Mouse (Mus musculus): ENCODE results near the gene Ocel1. TPM values are rescaled to one million over a fixed set of nuclear protein-coding genes. Genes with fewer than 3 reads are reported as not detected.

Gene Ocel1
- polyA plus RNA-seq, 1 experiment from 2014 or later: 4.3 TPM

DNA sequence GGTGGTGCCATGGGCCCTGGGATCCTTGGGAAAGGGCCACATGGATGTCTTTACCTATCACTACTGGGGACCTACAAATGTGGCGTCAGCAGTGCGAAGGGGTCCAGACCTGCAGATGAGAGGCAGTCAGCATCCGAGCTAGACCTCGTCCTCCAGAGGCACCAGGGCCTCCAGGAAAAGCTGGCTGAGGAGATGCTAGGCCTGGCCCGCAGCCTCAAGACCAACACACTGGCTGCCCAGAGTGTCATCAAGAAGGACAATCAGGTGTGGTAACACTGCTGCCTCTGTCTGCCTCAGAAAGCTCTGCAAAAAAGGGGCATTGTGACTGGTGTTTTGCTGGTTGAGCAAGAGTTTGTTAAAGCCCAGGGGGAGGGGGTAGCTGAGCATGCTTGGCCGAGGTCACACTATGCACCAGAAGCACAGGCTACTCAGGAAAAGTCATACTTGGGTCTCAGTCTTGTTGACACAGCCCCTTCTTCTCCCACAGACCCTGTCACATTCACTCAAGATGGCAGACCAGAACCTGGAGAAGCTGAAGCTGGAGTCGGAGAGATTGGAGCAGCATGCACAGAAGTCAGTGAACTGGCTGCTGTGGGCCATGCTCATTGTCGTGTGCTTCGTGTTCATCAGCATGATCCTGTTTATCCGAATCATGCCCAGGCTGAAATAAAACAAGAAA, 1.9 kb upstream of the Ocel1 start:
- H3K4me3 ChIP-seq: 0 out of 2 replicates have a peak overlapping the region, but pooled peaks have one; percentile 2

DNA sequence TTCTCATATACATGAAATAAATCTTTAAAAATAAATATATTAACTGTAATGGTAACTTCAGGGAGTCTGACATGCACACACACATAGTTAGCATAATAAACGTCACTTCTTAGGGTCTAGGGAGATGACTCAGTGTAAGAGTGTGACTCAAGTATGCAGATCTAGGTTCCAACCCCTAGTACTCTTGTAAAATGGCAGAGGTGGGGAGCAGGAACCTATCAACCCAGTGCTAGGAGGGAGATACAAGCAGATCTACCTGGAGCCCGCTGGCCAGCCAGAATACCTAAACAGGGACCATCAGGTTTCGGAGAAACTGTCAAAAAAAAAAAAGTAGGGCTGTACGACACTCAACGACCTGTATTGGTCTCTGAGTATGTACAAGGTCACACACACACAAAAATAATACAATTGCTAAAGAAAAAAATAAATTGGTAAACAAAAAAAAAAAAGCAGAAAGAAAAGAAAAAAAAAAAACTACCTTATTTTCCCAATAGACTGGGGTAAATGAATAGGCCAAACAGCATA, 325 bp upstream of the Ocel1 start:
- H3K4me1 ChIP-seq: peaks cover 44% of the 10 kb centered on the region
- peaks cover 54% of the 10 kb centered on the region for H3K36me3 ChIP-seq
- 27% methylated on average over 5 of the region's 5 CpGs for WGBS
- no peak for DNase-seq (ENCODE audit: low spot score)
- H3K27ac ChIP-seq: peak overlapping the region; percentile 79; the same call in 1 of the 2 replicates
- no peaks in the 10 kb centered on the region for H3K9me3 ChIP-seq (replicated peaks)
- peak overlapping the region; percentile 77 for H3K4me3 ChIP-seq
- H3K27me3 ChIP-seq (ENCODE audit: low read depth, poor library complexity, severe bottlenecking): no peaks in the 10 kb centered on the region

More for the DNA sequence above, 1.9 kb upstream of the Ocel1 start:
- Histone ChIP-seq H3K36me3 (peaks cover 38% of the 10 kb centered on the region), H3K9me3 (replicated peaks) (no peaks in the 10 kb centered on the region), H3K27me3 (ENCODE audit: low read depth, poor library complexity, severe bottlenecking) (no peaks in the 10 kb centered on the region), H3K4me1 (peaks cover 30% of the 10 kb centered on the region), H3K27ac (no peak overlapping the region)
- WGBS: 92% methylated on average over 10 of the region's 10 CpGs
- no peak for DNase-seq (ENCODE audit: low spot score)

DNA sequence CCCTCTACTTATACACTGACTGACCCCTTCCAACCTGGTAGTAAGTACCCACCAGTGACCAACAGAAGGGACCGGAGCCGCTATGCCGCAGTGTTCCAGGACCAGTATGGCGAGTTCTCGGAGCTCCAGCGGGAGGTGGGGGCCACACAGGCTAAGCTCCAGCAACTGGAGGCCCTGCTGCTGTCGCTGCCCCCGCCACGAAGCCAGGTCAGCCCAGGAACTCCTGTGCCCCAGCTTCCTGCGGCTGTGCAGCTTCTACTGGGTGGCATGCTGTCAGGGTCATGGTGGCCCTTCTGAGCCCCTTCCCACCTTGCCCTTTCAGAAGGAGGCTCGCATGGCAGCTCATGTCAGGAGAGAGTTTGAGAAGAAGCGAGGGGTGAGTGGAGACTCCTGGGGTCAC, 1.3 kb downstream of the Ocel1 start:
- DNase-seq (ENCODE audit: low spot score): peak; percentile 38
- 87% methylated on average over 12 of the region's 12 CpGs for whole genome bisulfite sequencing
- H3K27ac ChIP-seq: no peak overlapping the region
- no peak overlapping the region for H3K4me3 ChIP-seq
- no peaks in the 10 kb centered on the region for H3K9me3 ChIP-seq (replicated peaks)
- peaks cover 51% of the 10 kb centered on the region for H3K4me1 ChIP-seq
- H3K36me3 ChIP-seq: peaks cover 70% of the 10 kb centered on the region
- 0 out of 2 replicates have a peak, but pooled peaks cover 14% of the 10 kb centered on the region for H3K27me3 ChIP-seq (ENCODE audit: low read depth, poor library complexity, severe bottlenecking)

DNA sequence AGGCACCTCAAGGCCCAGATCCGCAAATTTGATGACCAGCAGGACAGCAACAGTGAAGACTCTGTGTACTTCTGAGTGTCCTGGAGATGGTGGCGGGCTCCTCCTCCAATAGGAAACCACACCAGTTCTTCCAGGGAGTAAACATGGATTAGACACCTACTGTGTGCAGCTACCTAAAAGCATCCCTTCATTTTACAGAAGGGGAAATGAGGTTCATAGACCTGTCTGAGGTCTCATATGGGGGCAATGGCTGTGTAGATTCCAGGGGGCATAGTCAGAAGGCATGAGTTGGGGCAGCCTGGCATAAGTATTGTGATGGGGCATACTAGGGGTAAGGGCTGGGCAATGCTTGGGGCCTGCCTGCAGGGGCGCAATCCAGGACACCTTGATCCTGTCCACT, 1.9 kb downstream of the Ocel1 start:
- 91% methylated on average over 3 of the region's 3 CpGs for WGBS
- Histone ChIP-seq H3K27ac (no peak overlapping the region), H3K36me3 (peaks cover 76% of the 10 kb centered on the region), H3K4me3 (no peak overlapping the region), H3K4me1 (peaks cover 46% of the 10 kb centered on the region), H3K27me3 (ENCODE audit: low read depth, poor library complexity, severe bottlenecking) (0 out of 2 replicates have a peak, but pooled peaks cover 19% of the 10 kb centered on the region), H3K9me3 (replicated peaks) (no peaks in the 10 kb centered on the region)
- no peak for DNase-seq (ENCODE audit: low spot score)

DNA sequence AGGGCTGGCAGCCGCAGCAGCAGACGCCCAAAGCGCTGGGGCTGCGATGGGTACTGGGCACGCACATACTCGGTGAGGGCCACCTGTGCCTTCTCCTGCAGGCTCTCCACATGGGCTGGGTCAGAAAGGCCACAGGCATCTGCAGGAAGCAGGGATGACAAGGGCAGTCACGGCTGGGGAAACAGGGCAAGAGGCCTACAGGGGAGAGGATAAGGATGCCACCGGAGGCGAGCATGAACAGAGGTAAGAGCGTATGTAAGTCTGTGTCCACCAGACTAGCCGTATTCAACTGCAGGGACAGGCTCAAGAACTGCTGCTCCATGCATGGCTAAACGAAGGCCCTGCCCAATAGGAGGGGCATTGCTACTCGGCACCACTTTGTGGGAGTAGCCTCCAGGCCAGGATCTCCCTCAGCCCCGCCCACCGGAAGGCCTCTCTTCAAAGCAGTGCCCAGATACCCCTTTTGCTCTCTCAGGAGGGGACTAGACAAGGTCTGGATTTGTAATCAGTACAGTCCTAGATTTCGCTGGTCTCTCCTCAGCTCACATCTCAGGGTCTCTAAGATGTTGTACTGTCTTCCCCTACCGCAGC, 3.6 kb downstream of the Ocel1 start:
- Histone ChIP-seq H3K36me3 (peaks cover 72% of the 10 kb centered on the region), H3K4me1 (peaks cover 55% of the 10 kb centered on the region), H3K9me3 (replicated peaks) (no peaks in the 10 kb centered on the region)

DNA sequence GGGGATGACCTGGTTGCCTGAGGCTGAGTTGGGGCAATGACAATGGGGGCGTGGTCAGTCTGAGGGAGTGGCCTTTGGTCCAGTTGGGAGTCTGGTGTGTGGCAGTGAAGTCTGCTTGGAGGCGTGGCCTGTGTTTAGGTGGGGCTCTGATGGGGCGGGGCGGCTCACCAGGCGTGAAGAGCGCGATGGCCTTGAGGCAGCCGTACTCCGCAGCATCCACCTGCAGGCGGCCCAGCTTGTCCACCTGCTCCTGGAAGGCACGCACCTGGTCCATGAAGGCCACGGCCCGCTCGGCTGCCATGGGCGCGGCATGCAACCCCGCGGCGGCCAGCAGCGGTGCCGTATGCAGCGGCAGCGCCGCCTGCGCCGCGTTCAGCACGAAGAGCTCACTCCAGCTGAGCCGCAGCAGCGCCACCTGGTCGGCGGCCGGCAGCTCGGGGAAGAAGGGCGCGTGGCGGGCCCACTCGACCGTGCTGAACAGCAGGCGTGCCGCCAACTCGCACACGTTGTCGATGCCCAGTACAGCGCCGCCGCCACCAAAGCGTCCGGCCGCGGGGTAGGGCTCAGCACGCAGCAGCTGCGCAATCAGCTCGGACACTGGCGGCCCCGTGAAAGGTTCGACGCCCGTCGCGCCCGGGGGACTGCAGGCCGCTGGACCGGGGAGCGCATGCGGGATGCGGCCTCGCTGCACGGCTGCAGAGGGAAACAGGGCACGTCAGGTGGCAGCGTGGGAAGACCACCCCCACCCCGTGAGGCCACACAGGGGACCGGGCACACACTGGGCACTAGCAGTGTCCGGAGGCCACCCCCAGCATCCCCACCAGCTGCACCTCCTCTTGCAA, 4.7 kb downstream of the Ocel1 start:
- H3K4me1 ChIP-seq: peaks cover 63% of the 10 kb centered on the region

More for the DNA sequence above, 3.6 kb downstream of the Ocel1 start:
- Histone ChIP-seq H3K27ac (no peak overlapping the region), H3K4me3 (peak overlapping the region; percentile 46; the same call in 1 of the 2 replicates), H3K27me3 (ENCODE audit: low read depth, poor library complexity, severe bottlenecking) (0 out of 2 replicates have a peak, but pooled peaks cover 20% of the 10 kb centered on the region)
- 76% methylated on average over 17 of the region's 17 CpGs for WGBS
- peak; percentile 35 for DNase-seq (ENCODE audit: low spot score)

DNA sequence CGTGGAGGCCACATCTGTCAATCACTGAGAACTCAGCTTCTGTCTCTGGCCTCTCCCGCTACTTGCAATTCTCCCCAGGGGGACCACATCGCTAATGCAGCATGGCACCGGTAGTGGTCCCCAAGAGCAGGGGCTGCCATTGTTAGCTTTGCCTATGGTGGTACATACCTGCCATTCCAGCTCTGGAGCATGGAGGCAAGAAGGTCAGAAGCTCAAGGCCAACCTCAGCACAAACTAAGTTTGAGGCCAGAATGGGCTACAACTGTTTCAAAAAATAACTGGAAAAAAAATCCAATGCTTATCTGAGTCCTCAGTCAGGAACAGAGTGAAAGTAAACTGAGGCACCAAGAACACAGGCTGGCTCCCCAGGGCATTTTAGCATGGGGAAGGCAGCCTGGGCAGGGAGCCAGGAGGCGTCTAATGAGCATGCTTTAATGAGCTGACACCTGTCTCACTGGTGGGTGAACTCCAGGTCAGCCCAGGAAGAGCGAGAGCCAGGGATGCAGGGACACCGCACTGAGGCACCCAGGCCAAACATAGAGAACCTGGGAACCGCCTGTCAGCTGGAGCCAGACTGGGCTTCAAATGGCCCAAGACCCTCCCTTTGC, 5.4 kb downstream of the Ocel1 start:
- 50% methylated on average over 8 of the region's 8 CpGs for WGBS
- DNase-seq (ENCODE audit: low spot score): peak; percentile 33
- peaks cover 61% of the 10 kb centered on the region for H3K4me1 ChIP-seq
- H3K9me3 ChIP-seq (replicated peaks): no peaks in the 10 kb centered on the region
- 0 out of 2 replicates have a peak, but pooled peaks cover 20% of the 10 kb centered on the region for H3K27me3 ChIP-seq (ENCODE audit: low read depth, poor library complexity, severe bottlenecking)
- peak overlapping the region; percentile 71 for H3K27ac ChIP-seq
- peaks cover 69% of the 10 kb centered on the region for H3K36me3 ChIP-seq
- H3K4me3 ChIP-seq: peak overlapping the region; percentile 46

More for the DNA sequence above, 4.7 kb downstream of the Ocel1 start:
- Histone ChIP-seq H3K4me3 (peak overlapping the region; percentile 46), H3K27ac (peak overlapping the region; percentile 71), H3K36me3 (peaks cover 69% of the 10 kb centered on the region), H3K9me3 (replicated peaks) (no peaks in the 10 kb centered on the region), H3K27me3 (ENCODE audit: low read depth, poor library complexity, severe bottlenecking) (0 out of 2 replicates have a peak, but pooled peaks cover 20% of the 10 kb centered on the region)
- peak; percentile 72 for DNase-seq (ENCODE audit: low spot score)
- 6% methylated on average over 74 of the region's 74 CpGs for WGBS

DNA sequence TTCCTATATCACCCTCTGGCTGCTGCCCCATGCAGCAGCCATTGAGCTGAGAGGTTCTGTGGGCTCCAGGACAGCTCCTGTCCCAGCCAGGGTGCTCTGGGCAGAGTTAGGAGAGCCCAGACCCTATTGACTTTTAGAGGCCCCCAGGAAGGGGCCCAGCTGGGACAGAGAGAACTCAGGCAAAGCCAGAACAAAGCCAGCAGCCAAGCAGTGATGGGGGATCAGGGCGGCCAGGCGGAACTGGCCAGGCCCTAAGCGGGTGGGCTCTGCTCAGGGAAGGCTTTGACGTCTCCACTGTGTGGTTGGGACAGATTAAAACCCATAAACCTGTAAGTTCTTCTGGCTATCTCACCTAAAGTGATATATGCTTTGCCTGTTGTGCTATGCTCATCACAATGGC, 7.9 kb downstream of the Ocel1 start:
- peaks cover 50% of the 10 kb centered on the region for H3K36me3 ChIP-seq
- H3K27ac ChIP-seq: 0 out of 2 replicates have a peak overlapping the region, but pooled peaks have one; percentile 98
- H3K4me1 ChIP-seq: peaks cover 79% of the 10 kb centered on the region
- DNase-seq (ENCODE audit: low spot score): no peak
- H3K27me3 ChIP-seq (ENCODE audit: low read depth, poor library complexity, severe bottlenecking): 0 out of 2 replicates have a peak, but pooled peaks cover 20% of the 10 kb centered on the region
- peak overlapping the region; percentile 95 for H3K4me3 ChIP-seq
- 73% methylated on average over 4 of the region's 4 CpGs for WGBS
- H3K9me3 ChIP-seq (replicated peaks): no peaks in the 10 kb centered on the region

DNA sequence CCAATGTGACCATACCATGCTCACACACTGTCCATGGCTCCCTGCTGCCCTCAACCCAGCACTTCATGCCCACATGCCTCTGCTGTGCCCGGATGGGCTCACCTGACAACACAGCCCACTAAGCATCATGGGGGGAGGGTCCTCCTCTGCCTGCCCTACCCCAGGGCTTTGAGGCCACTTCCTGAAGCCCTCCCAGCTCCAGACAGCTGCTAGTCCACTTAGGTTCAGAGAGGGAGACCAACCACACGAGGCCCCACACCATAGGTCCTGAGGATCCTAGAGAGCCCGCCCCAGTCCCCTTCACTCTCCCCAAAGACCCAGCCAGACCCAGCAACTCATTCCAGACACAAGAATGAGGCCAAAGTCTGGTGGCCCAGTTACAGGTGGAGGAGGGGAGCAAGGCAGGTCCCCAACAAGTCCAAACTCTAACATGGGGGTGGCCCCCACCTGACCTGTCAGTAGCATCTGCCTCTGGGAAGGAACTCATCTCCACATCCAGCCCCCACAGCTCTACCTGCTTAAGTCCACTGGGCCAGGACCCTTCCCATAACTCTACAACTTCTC, 8.5 kb downstream of the Ocel1 start:
- H3K9me3 ChIP-seq (replicated peaks): no peaks in the 10 kb centered on the region
- H3K4me1 ChIP-seq: peaks cover 78% of the 10 kb centered on the region
- H3K27ac ChIP-seq: peak overlapping the region; percentile 98
- peak overlapping the region; percentile 95 for H3K4me3 ChIP-seq
- peaks cover 44% of the 10 kb centered on the region for H3K36me3 ChIP-seq
- DNase-seq (ENCODE audit: low spot score): no peak
- H3K27me3 ChIP-seq (ENCODE audit: low read depth, poor library complexity, severe bottlenecking): 0 out of 2 replicates have a peak, but pooled peaks cover 20% of the 10 kb centered on the region
- WGBS: 55% methylated on average over 3 of the region's 3 CpGs

DNA sequence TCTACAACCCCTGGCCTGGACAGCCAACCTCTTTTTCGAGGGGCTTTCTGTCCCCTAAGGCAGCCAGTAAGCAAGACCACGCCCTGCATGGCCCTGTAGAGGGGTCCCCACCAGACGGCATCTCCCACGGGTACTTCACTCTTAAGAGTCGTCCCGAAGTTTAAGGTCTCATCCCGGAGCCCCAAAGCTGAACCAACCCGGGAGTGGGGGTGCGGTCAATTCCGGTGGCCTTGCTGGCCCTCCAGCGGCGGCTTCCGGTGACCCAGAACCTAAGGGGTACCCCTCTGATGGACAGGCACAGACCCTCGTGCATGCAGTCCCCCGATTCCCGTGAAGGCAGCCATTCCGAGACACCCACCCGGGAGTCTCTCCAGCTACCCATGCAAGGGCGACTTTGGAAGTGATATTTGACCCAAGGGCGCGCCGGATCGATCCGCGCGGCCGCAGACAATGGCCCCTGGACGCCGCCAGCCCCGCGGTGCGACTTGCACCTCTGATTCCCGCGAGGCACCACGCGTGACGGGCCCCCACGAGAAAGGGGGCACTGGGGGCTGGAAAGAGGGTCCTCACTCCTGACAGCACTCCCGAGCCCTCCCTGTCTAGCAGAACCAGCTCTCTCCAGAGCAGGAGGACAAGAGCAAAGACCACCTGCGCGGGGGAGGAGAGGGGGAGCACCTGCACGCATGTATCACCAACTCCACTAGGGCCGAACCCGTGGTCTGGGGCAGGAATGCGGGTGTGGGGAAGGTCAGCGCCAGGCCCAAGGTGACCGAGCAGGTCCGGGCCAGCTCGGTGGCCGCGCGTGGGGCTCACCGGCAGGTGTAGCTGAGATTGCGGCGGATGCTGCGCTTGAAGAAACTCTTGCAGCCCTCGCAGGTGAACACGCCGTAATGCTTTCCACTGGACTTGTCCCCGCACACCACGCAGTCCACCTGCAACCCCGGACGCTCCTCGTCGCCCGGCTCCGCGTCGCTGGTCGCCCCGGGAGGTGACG, 9.4 kb downstream of the Ocel1 start:
- peak; percentile 67 for DNase-seq (ENCODE audit: low spot score)
- Histone ChIP-seq H3K27me3 (ENCODE audit: low read depth, poor library complexity, severe bottlenecking) (0 out of 2 replicates have a peak, but pooled peaks cover 20% of the 10 kb centered on the region), H3K36me3 (peaks cover 35% of the 10 kb centered on the region), H3K27ac (peak overlapping the region; percentile 98), H3K9me3 (replicated peaks) (no peaks in the 10 kb centered on the region), H3K4me3 (peak overlapping the region; percentile 95), H3K4me1 (peaks cover 69% of the 10 kb centered on the region)
- 3% methylated on average over 72 of the region's 72 CpGs for WGBS

DNA sequence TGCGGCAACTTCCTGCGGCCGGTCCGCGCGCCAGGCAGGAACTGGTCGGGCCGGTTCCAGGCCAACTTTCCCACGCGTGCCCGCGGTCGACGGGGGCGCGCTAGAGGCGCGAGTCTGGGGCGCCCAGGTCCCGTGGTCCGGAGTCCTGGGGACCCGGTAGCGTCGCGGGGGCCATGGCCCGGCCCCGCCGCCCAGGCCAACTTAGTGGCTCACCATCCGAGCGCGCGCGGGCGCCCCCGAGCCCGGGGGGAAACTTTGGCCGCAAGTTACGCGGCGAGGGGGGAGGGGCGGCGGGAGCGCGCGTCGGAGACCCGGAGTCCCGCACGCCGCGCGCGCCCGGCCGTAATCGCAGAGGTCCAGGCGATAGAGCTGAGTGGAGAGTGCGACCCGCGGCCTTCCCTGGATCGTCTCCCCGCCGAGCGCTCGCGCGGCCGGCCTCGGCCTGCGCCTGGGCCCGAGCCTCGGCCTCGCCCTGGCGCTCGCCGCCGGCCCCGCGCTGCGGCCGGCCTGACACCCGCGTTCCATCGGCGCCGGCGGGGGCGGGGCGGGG, 10.4 kb downstream of the Ocel1 start, which contains the start of gene Nr2f6:
Nr2f6 (minus strand) TSS at position 540 of the 550 bp plus-strand sequence.
- 0 out of 2 replicates have a peak, but pooled peaks cover 15% of the 10 kb centered on the region for H3K27me3 ChIP-seq (ENCODE audit: low read depth, poor library complexity, severe bottlenecking)
- peak within 1 kb of the TSS; percentile 95 for H3K4me3 ChIP-seq
- H3K36me3 ChIP-seq: peaks cover 25% of the 10 kb centered on the region
- no peaks in the 10 kb centered on the region for H3K9me3 ChIP-seq (replicated peaks)
- 1% methylated on average over 89 of the region's 89 CpGs for WGBS
- peak within 1 kb of the TSS; percentile 98 for H3K27ac ChIP-seq
- peaks cover 59% of the 10 kb centered on the region for H3K4me1 ChIP-seq
- peak; percentile 88 for DNase-seq (ENCODE audit: low spot score)
